Mouse (Mus musculus) kidney, adult 2 months (tissue): ENCODE data around the gene Npdc1.

Experiments
- CTCF ChIP-seq: fragments of 200-500 bp; conservative IDR thresholded peaks from 2 replicates; pipeline ENCODE4 v1.5.1; 2011; ENCODE audit warnings: low read depth, mild to moderate bottlenecking, control low read depth, low read length, moderate library complexity, mixed read lengths; ENCODE audit not compliant: insufficient read depth, insufficient read length
- POLR2A ChIP-seq: fragments of 200-500 bp; IDR thresholded peaks from one replicate; pipeline ENCODE4 v1.6.1; 2011; ENCODE audit warnings: low read depth, low read length, control low read depth

GRCm38 (mm10) chr2:25423626-25424025 is 24.5 kb downstream of the Npdc1 start:
- no peak for TF ChIP-seq CTCF
- no peak for TF ChIP-seq POLR2A
